Mouse (Mus musculus): Measurements from ENCODE around the gene Rtn1.

The Rtn1 gene

GRCm38 (mm10) chr12:72389377-72390103 lies 19.3 kb downstream of the Rtn1 start:
- Histone ChIP-seq H3K27me3 (ENCODE audit: insufficient read depth, low read length) (no peaks in the 10 kb centered on the region; the same call in 1 of the 2 replicates), H3K4me3 (replicated peaks; ENCODE audit: low read length) (no peak overlapping the region), H3K36me3 (ENCODE audit: insufficient read depth, low read length) (no peaks in the 10 kb centered on the region), H3K9me3 (ENCODE audit: low read length) (peaks cover 8% of the 10 kb centered on the region; the same call in 1 of the 2 replicates), H3K4me1 (replicated peaks; ENCODE audit: low read depth, low read length) (peaks cover 22% of the 10 kb centered on the region)
- no peak for TF ChIP-seq POU5F1 (IDR thresholded peaks at IDR 0.05; ENCODE audit: borderline replicate concordance, low read length)
- TF ChIP-seq NANOG (IDR thresholded peaks at IDR 0.05; ENCODE audit: borderline replicate concordance, low read length) = no peak
- no peak for TF ChIP-seq CTCF (conservative IDR thresholded peaks at IDR 0.05; ENCODE audit: low read length)

- Histone ChIP-seq H3K9me3 (ENCODE audit: low read length) (peaks cover 8% of the 10 kb centered on the region; the same call in 1 of the 2 replicates), H3K27me3 (ENCODE audit: insufficient read depth, low read length) (no peaks in the 10 kb centered on the region; the same call in 1 of the 2 replicates), H3K36me3 (ENCODE audit: insufficient read depth, low read length) (no peaks in the 10 kb centered on the region), H3K4me3 (replicated peaks; ENCODE audit: low read length) (no peak overlapping the region), H3K4me1 (replicated peaks; ENCODE audit: low read depth, low read length) (peaks cover 19% of the 10 kb centered on the region)
- TF ChIP-seq CTCF (conservative IDR thresholded peaks at IDR 0.05; ENCODE audit: low read length) = no peak
- no peak for TF ChIP-seq POU5F1 (IDR thresholded peaks at IDR 0.05; ENCODE audit: borderline replicate concordance, low read length)
- no peak for TF ChIP-seq NANOG (IDR thresholded peaks at IDR 0.05; ENCODE audit: borderline replicate concordance, low read length)
Measured at GRCm38 (mm10) chr12:72388835-72389234, 20.0 kb downstream of the Rtn1 start.

- H3K36me3 ChIP-seq (ENCODE audit: insufficient read depth, low read length) = no peaks in the 10 kb centered on the region
- H3K4me3 ChIP-seq (replicated peaks; ENCODE audit: low read length) = no peak overlapping the region
- TF ChIP-seq CTCF (conservative IDR thresholded peaks at IDR 0.05; ENCODE audit: low read length) (no peak), POU5F1 (IDR thresholded peaks at IDR 0.05; ENCODE audit: borderline replicate concordance, low read length) (no peak), NANOG (IDR thresholded peaks at IDR 0.05; ENCODE audit: borderline replicate concordance, low read length) (no peak)
- H3K27me3 ChIP-seq (ENCODE audit: insufficient read depth, low read length) = no peaks in the 10 kb centered on the region; the same call in 1 of the 2 replicates
- peaks cover 8% of the 10 kb centered on the region; the same call in 1 of the 2 replicates for H3K9me3 ChIP-seq (ENCODE audit: low read length)
- H3K4me1 ChIP-seq (replicated peaks; ENCODE audit: low read depth, low read length) = peaks cover 12% of the 10 kb centered on the region
Measured at GRCm38 (mm10) chr12:72388135-72388534, 20.7 kb downstream of the Rtn1 start.

- Histone ChIP-seq H3K4me3 (replicated peaks; ENCODE audit: low read length) (no peak overlapping the region), H3K36me3 (ENCODE audit: insufficient read depth, low read length) (no peaks in the 10 kb centered on the region), H3K27me3 (ENCODE audit: insufficient read depth, low read length) (no peaks in the 10 kb centered on the region), H3K4me1 (replicated peaks; ENCODE audit: low read depth, low read length) (no peaks in the 10 kb centered on the region), H3K9me3 (ENCODE audit: low read length) (no peaks in the 10 kb centered on the region)
- no peak for TF ChIP-seq POU5F1 (IDR thresholded peaks at IDR 0.05; ENCODE audit: borderline replicate concordance, low read length)
- TF ChIP-seq NANOG (IDR thresholded peaks at IDR 0.05; ENCODE audit: borderline replicate concordance, low read length) = no peak
- TF ChIP-seq CTCF (conservative IDR thresholded peaks at IDR 0.05; ENCODE audit: low read length) = no peak
Measured at GRCm38 (mm10) chr12:72376309-72376708, 32.5 kb downstream of the Rtn1 start.

- TF ChIP-seq CTCF (conservative IDR thresholded peaks at IDR 0.05; ENCODE audit: low read length) (no peak), NANOG (IDR thresholded peaks at IDR 0.05; ENCODE audit: borderline replicate concordance, low read length) (no peak), POU5F1 (IDR thresholded peaks at IDR 0.05; ENCODE audit: borderline replicate concordance, low read length) (no peak)
- Histone ChIP-seq H3K4me3 (replicated peaks; ENCODE audit: low read length) (no peak overlapping the region), H3K36me3 (ENCODE audit: insufficient read depth, low read length) (no peaks in the 10 kb centered on the region), H3K9me3 (ENCODE audit: low read length) (no peaks in the 10 kb centered on the region), H3K4me1 (replicated peaks; ENCODE audit: low read depth, low read length) (no peaks in the 10 kb centered on the region), H3K27me3 (ENCODE audit: insufficient read depth, low read length) (no peaks in the 10 kb centered on the region)
Measured at GRCm38 (mm10) chr12:72374823-72375225, 34.0 kb downstream of the Rtn1 start.

GRCm38 (mm10) chr12:72373916-72374615 lies 34.8 kb downstream of the Rtn1 start:
- H3K4me1 ChIP-seq (replicated peaks; ENCODE audit: low read depth, low read length) = no peaks in the 10 kb centered on the region
- H3K36me3 ChIP-seq (ENCODE audit: insufficient read depth, low read length) = no peaks in the 10 kb centered on the region
- H3K27me3 ChIP-seq (ENCODE audit: insufficient read depth, low read length) = no peaks in the 10 kb centered on the region
- no peak for TF ChIP-seq CTCF (conservative IDR thresholded peaks at IDR 0.05; ENCODE audit: low read length)
- TF ChIP-seq NANOG (IDR thresholded peaks at IDR 0.05; ENCODE audit: borderline replicate concordance, low read length) = no peak
- no peak for TF ChIP-seq POU5F1 (IDR thresholded peaks at IDR 0.05; ENCODE audit: borderline replicate concordance, low read length)
- no peak overlapping the region for H3K4me3 ChIP-seq (replicated peaks; ENCODE audit: low read length)
- H3K9me3 ChIP-seq (ENCODE audit: low read length) = no peaks in the 10 kb centered on the region

GRCm38 (mm10) chr12:72370081-72370480 lies 38.8 kb downstream of the Rtn1 start:
- no peaks in the 10 kb centered on the region for H3K9me3 ChIP-seq (ENCODE audit: low read length)
- no peak overlapping the region for H3K4me3 ChIP-seq (replicated peaks; ENCODE audit: low read length)
- H3K27me3 ChIP-seq (ENCODE audit: insufficient read depth, low read length) = no peaks in the 10 kb centered on the region
- H3K36me3 ChIP-seq (ENCODE audit: insufficient read depth, low read length) = no peaks in the 10 kb centered on the region
- H3K4me1 ChIP-seq (replicated peaks; ENCODE audit: low read depth, low read length) = peaks cover 6% of the 10 kb centered on the region; the same call in 1 of the 2 replicates
- TF ChIP-seq POU5F1 (IDR thresholded peaks at IDR 0.05; ENCODE audit: borderline replicate concordance, low read length) (no peak), NANOG (IDR thresholded peaks at IDR 0.05; ENCODE audit: borderline replicate concordance, low read length) (no peak), CTCF (conservative IDR thresholded peaks at IDR 0.05; ENCODE audit: low read length) (no peak)

- H3K4me1 ChIP-seq (replicated peaks; ENCODE audit: low read depth, low read length) = peaks cover 10% of the 10 kb centered on the region; the same call in 1 of the 2 replicates
- TF ChIP-seq CTCF (conservative IDR thresholded peaks at IDR 0.05; ENCODE audit: low read length) (no peak), NANOG (IDR thresholded peaks at IDR 0.05; ENCODE audit: borderline replicate concordance, low read length) (no peak), POU5F1 (IDR thresholded peaks at IDR 0.05; ENCODE audit: borderline replicate concordance, low read length) (no peak)
- H3K36me3 ChIP-seq (ENCODE audit: insufficient read depth, low read length) = no peaks in the 10 kb centered on the region
- no peak overlapping the region for H3K4me3 ChIP-seq (replicated peaks; ENCODE audit: low read length)
- H3K27me3 ChIP-seq (ENCODE audit: insufficient read depth, low read length) = 0 out of 2 replicates have a peak, but pooled peaks cover 1% of the 10 kb centered on the region
- H3K9me3 ChIP-seq (ENCODE audit: low read length) = no peaks in the 10 kb centered on the region
Measured at GRCm38 (mm10) chr12:72366763-72367162, 42.1 kb downstream of the Rtn1 start.

Measured in E14TG2a.4 (cell line).